Mouse (Mus musculus) layer of hippocampus, postnatal 14 days (tissue): ENCODE measurements around the gene Pmpcb. TPM values are rescaled to one million over a fixed set of nuclear protein-coding genes. Genes with fewer than 3 reads are reported as not detected.
A peak's percentile ranks its signal among the peaks of the same experiment; 100 is the strongest.

ENCODE experiments used
- DNase-seq, 2 experiments: peaks; one replicate each; pipeline ENCODE4 v3.0.0; 2021 to 2022; ENCODE audit warnings: low spot score in 2 of 2, mixed read lengths in 1 of 2
- total RNA-seq, 2 experiments: library from RNA; stranded (reverse); gene quantifications; 2 replicates each; pipeline ENCODE4 v1.2.3; 2021

Pmpcb gene
- total RNA-seq, 2 experiments from 2014 or later, result 59.3 to 67.1 TPM

GRCm38 (mm10) chr5:21729107-21729506, 7.8 kb upstream of the Pmpcb start:
- no peak for DNase-seq

GRCm38 (mm10) chr5:21732177-21732911, 4.6 kb upstream of the Pmpcb start:
- DNase-seq, result no peak

- DNase-seq, result peak; percentile 69 to 87
These were observed 4.0 kb upstream of the Pmpcb start for GRCm38 (mm10) chr5:21732930-21733329.

- no peak for DNase-seq
These were observed 1.8 kb upstream of the Pmpcb start for GRCm38 (mm10) chr5:21735100-21735499.

- peak; percentile 42 to 61 for DNase-seq
These were observed 1.4 kb upstream of the Pmpcb start for GRCm38 (mm10) chr5:21735584-21735983.

GRCm38 (mm10) chr5:21736046-21736445, 895 bp upstream of the Pmpcb start:
- DNase-seq, result no peak

DNA sequence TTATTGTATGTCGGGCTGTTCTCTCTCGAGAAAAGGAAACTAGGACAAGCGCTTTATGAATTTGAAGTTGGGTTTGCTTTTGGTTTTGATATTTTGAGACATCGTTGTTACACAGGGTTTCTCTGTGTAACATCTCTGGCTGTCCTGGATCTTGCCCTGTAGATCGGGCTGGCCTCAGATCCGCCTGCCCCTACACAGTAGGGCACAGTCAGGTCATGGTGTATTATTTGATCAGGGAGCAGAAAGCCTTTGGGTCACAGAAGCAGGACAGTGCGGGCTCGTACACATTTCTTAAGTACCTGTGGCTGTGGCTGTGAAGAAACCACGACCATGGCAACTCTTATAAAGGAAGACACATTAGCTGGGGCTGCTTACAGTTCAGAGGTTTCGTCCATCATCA, 679 bp downstream of the Pmpcb start:
- no peak for DNase-seq

- no peak for DNase-seq
These were observed 2.2 kb downstream of the Pmpcb start for GRCm38 (mm10) chr5:21739120-21739519.

DNA sequence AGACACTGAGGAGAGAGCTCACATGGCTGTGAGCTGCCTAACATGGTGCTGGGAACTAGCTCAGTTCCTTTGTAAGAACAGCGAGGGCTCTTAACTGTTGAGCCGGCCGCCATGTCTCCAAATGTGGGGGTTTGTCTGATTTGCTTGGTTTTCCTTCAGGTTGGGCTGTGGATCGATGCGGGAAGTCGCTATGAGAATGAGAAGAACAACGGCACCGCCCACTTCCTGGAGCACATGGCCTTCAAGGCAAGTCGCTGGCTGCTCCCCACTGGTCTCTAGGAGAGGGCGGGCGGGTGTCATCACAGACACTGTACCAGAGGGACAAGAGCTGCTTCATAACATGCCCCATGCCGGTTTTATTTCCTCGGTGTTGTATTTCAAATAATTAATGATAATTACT, 2.9 kb downstream of the Pmpcb start:
- no peak for DNase-seq

- DNase-seq, result no peak
These were observed 6.7 kb downstream of the Pmpcb start for GRCm38 (mm10) chr5:21743606-21744005.

GRCm38 (mm10) chr5:21744651-21745050, 7.7 kb downstream of the Pmpcb start:
- no peak for DNase-seq

DNA sequence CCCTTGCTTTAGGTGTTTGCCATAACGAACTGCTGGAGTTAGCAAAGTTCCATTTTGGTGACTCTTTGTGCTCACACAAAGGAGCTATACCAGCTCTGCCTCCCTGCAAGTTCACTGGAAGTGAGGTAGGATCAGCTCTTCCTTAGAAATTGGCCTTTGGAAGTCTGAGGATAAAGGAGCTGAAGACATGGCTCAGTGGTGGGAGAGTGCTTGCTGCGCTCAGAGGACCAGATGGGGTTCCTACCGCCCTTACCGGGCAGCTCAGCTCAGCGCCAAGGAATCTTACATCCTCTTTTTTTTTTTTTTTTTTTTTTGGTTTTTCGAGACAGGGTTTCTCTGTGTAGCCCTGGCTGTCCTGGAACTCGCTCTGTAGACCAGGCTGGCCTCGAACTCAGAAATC, 9.0 kb downstream of the Pmpcb start:
- DNase-seq, result no peak

DNA sequence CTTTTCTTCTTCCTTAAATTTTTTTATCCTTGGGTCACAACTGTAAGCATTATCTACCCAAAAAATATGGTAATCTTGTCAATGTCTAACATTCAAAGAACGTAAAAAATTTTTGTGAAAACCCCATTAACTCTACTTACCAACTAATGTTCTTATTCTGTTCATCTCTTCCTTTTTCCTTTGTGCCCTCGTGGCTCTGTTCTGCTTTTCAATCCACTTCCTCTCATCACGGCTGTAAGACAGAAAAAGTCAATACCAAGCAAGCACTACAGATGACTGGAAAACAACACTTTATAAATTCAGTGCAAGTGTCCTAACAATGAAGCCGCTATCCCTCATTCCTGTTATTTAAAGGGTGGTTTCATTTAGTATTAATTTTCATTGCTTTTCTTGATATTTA, 31.6 kb downstream of the Pmpcb start:
- no peak for DNase-seq

DNA sequence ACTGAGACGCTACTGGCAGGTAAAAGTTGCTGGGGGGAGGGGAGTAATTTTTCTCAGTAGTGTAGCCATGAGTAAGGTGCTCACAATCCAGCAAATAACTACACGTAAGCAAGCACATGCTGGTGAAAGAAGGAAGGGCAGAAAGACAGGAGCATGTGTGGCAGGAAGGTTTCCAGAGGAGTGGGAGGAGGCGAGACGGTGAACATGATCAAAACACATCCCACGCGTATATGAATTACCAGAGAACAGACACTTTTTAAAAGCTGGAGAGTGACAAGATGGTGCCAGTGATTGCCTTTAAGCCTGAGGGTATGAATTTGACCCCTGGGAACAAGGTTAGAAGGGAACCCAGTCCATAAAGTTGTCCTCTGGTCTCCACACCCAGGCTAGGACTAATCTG, 32.9 kb downstream of the Pmpcb start:
- DNase-seq, result no peak

DNA sequence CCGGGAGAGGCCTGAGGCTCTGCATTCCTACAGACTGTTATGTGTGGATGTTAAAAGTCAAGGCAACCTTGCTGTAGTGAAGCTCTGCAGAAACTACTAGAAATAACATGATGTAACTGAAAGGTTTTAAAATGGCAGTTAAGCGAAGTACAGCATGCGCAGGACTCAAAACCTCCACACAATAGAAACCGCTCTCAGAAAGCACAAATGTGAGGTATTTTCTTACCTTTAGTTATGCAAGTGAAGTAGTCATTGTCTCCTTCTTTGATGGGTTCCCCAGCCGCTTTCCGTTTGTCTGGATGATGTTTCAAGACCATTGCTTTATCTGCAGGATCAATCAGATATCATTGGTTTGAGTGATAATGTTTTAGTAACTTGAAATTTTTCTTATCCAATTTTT, 39.5 kb downstream of the Pmpcb start:
- no peak for DNase-seq

GRCm38 (mm10) chr5:21784161-21785052, 47.5 kb downstream of the Pmpcb start:
- DNase-seq, result no peak

DNA sequence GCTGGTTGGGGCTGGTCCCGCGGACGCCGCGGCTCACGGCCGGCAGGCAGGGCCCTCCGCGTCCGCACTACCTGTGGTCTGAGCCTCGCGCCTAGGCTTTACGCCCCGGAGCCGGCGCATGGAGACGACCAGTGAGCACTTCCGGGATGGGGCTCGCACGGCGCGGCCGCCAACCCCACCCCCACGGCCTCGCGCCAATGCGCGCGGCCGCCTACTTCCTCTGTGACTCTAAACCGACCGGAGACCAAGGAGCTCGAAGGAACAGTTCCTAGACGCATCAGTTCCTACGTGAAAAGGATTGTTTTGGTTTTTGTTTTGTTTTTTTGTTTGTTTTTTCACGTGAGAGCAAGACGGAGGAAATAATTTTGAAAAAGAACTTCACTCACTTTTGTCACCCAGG, 48.1 kb downstream of the Pmpcb start, which contains the start of the genes Dnajc2 and Psmc2:
Dnajc2 (minus strand) TSS at position 199 of the 400 bp plus-strand sequence.
Psmc2 (plus strand) TSS at position 231 of the 400 bp plus-strand sequence.
- DNase-seq, result peak; percentile 86 to 93

DNA sequence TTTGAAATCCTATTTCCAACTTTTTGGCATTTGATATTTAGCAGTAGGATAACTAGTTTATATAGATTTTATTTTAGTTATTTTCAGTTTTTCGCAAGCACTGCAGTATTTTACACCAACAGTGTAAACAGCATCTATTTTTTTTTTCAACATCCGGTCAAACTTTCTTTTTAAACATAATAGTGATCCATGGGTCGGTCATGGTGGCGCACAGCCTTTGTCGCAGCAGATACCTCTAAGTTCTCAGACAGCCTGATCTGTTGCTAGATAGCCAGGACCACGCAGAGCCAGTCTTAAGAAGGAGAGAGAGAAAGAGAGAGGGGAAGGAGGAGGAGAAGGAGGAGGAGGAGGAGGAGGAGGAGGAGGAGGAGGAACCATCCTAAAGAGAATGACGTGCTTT, 48.8 kb downstream of the Pmpcb start:
- no peak for DNase-seq

DNA sequence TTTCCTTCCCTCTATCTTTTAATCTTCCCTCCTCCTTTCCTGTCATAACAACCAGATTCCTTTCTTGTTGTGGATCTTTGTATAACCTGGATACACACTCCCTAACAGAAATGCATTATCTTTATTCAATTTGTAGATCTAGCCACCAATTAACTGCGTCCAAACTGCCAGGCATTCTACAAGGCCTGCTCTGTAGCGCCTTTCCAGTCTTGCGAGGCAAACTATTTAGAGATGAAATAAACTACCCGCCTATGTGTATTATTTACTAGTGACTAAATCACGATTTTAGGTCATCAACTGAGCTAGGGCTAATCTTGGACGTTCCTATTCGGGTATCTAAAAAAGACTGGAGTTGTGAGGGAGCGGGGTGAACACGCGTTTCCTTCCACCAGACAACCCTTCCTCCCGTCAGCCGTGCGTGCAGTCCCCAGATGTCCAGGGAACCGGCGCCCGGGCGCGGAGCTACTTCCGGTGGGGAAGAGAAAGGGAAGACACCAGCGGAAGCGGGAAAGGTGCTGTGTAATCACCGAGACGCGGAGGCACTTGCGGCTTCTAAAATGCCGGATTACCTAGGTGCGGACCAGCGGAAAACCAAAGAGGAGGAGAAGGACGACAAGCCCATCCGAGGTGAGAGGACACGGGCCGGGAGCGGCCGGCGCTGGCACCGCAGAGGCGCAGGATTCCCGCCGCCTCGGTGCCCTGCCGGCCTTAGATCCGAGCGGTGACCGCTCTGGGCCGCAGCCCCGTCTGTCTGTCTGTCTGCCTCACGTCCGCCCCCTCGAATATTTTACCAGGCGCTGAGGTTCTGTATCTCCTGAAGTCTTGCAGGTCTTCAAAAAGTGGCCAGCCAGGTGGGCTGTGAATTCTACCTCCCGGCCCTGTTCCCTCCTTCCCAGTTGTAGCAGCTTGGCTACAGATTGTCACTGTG, 49.6 kb downstream of the Pmpcb start:
- DNase-seq, result peak; percentile 93 to 94

DNA sequence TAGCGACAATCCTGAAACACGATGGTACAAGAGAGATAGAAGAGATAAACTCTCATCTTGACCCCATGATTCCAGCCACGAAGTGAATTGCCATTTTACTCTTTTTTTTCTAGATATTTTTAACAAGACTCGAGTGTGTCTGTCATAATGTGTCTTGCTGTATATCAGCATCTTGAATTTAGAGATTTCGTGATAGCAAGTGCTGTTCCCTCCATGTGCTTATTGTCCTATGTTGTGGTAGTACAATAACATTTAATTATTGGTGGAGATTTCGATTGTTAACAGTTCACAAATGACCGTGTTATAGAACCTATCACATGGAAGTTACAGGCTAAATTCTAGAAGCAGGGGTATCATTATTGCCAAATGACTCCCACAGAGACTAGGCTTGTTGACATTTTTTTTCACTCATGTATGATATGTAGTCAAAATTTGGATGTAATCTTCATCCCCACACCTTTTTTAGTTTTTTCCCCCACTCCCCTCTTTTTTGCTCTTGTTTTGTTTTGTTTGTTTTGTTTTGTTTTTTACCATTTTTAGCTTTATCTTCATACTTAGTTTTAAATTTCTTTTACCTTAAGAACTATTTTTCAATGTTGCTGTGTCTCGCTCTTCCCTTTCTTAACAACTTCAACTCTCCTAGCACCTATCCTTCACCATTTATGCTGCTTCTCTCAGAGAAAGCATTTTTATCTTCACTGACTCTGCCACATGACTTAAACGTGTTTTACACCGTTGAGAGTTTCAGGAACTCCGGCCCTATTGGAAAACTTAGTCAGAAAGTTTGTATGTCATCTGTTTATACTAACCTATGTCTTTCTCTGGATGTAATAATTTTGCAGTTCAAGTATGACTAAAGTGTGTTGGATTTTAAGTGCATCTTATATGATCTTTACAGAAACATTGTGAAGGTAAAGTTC, 50.5 kb downstream of the Pmpcb start:
- no peak for DNase-seq
